Mouse (Mus musculus): Measurements from ENCODE around the gene Vezf1. TPM values are rescaled to one million over a fixed set of nuclear protein-coding genes. Genes with fewer than 3 reads are reported as not detected.

The Vezf1 gene
- polyA plus RNA-seq, 1 experiment, result 13.3 TPM

- Histone ChIP-seq H3K79me3 (ENCODE audit: low read depth) (no peaks in the 10 kb centered on the region), H3ac (ENCODE audit: control insufficient read depth, insufficient read length, low read depth) (no peak overlapping the region), H3K79me2 (ENCODE audit: control insufficient read depth, insufficient read depth) (no peaks in the 10 kb centered on the region), H3K36me3 (ENCODE audit: control insufficient read depth, insufficient read depth) (no peaks in the 10 kb centered on the region), H3K27me3 (ENCODE audit: control insufficient read depth, insufficient read depth, insufficient read length) (no peaks in the 10 kb centered on the region), H3K4me3 (ENCODE audit: insufficient read depth, poor library complexity, severe bottlenecking) (no peak overlapping the region)
- no peak for TF ChIP-seq USF1 (IDR thresholded peaks at IDR 0.05; ENCODE audit: low read depth)
- no peak for TF ChIP-seq MYOD1 (IDR thresholded peaks at IDR 0.05; ENCODE audit: control insufficient read depth, insufficient read length, low read depth)
- no peak for TF ChIP-seq CEBPB (IDR thresholded peaks at IDR 0.05; ENCODE audit: low read depth)
- no peak for TF ChIP-seq MYOG (IDR thresholded peaks at IDR 0.05; ENCODE audit: control insufficient read depth, extremely low read depth, insufficient read length)
- TF ChIP-seq MAX (IDR thresholded peaks at IDR 0.05), result no peak
- no peak for TF ChIP-seq CTCF (IDR thresholded peaks at IDR 0.05; ENCODE audit: control insufficient read depth, insufficient read depth, insufficient read length)
- TF ChIP-seq FOSL1 (IDR thresholded peaks at IDR 0.05; ENCODE audit: insufficient read depth, low read length, poor library complexity, severe bottlenecking), result no peak
Observed at GRCm38 (mm10) chr11:88030836-88031235, 37.2 kb upstream of the Vezf1 start.

- H3K79me2 ChIP-seq (ENCODE audit: control insufficient read depth, insufficient read depth), result no peaks in the 10 kb centered on the region
- no peaks in the 10 kb centered on the region for H3K79me3 ChIP-seq (ENCODE audit: low read depth)
- no peak overlapping the region for H3K4me3 ChIP-seq (ENCODE audit: insufficient read depth, poor library complexity, severe bottlenecking)
- H3ac ChIP-seq (ENCODE audit: control insufficient read depth, insufficient read length, low read depth), result no peak overlapping the region
- H3K27me3 ChIP-seq (ENCODE audit: control insufficient read depth, insufficient read depth, insufficient read length), result no peaks in the 10 kb centered on the region
- no peak for TF ChIP-seq MAX (IDR thresholded peaks at IDR 0.05)
- TF ChIP-seq FOSL1 (IDR thresholded peaks at IDR 0.05; ENCODE audit: insufficient read depth, low read length, poor library complexity, severe bottlenecking), result no peak
- TF ChIP-seq MYOD1 (IDR thresholded peaks at IDR 0.05; ENCODE audit: control insufficient read depth, insufficient read length, low read depth), result no peak
- no peak for TF ChIP-seq USF1 (IDR thresholded peaks at IDR 0.05; ENCODE audit: low read depth)
- no peak for TF ChIP-seq MYOG (IDR thresholded peaks at IDR 0.05; ENCODE audit: control insufficient read depth, extremely low read depth, insufficient read length)
- TF ChIP-seq CTCF (IDR thresholded peaks at IDR 0.05; ENCODE audit: control insufficient read depth, insufficient read depth, insufficient read length), result no peak
- TF ChIP-seq CEBPB (IDR thresholded peaks at IDR 0.05; ENCODE audit: low read depth), result no peak
- no peaks in the 10 kb centered on the region for H3K36me3 ChIP-seq (ENCODE audit: control insufficient read depth, insufficient read depth)
Observed at GRCm38 (mm10) chr11:88031753-88032152, 36.3 kb upstream of the Vezf1 start.

- Histone ChIP-seq H3K27me3 (ENCODE audit: control insufficient read depth, insufficient read depth, insufficient read length) (no peaks in the 10 kb centered on the region), H3K79me3 (ENCODE audit: low read depth) (no peaks in the 10 kb centered on the region), H3K36me3 (ENCODE audit: control insufficient read depth, insufficient read depth) (no peaks in the 10 kb centered on the region), H3K4me3 (ENCODE audit: insufficient read depth, poor library complexity, severe bottlenecking) (no peak overlapping the region), H3K79me2 (ENCODE audit: control insufficient read depth, insufficient read depth) (no peaks in the 10 kb centered on the region), H3ac (ENCODE audit: control insufficient read depth, insufficient read length, low read depth) (no peak overlapping the region)
- TF ChIP-seq FOSL1 (IDR thresholded peaks at IDR 0.05; ENCODE audit: insufficient read depth, low read length, poor library complexity, severe bottlenecking), result no peak
- TF ChIP-seq MYOG (IDR thresholded peaks at IDR 0.05; ENCODE audit: control insufficient read depth, extremely low read depth, insufficient read length), result no peak
- no peak for TF ChIP-seq CEBPB (IDR thresholded peaks at IDR 0.05; ENCODE audit: low read depth)
- TF ChIP-seq MAX (IDR thresholded peaks at IDR 0.05), result no peak
- no peak for TF ChIP-seq CTCF (IDR thresholded peaks at IDR 0.05; ENCODE audit: control insufficient read depth, insufficient read depth, insufficient read length)
- no peak for TF ChIP-seq MYOD1 (IDR thresholded peaks at IDR 0.05; ENCODE audit: control insufficient read depth, insufficient read length, low read depth)
Observed at GRCm38 (mm10) chr11:88035970-88036369, 32.1 kb upstream of the Vezf1 start.

GRCm38 (mm10) chr11:88036761-88037251 lies 31.3 kb upstream of the Vezf1 start:
- Histone ChIP-seq H3K79me3 (ENCODE audit: low read depth) (no peaks in the 10 kb centered on the region), H3K4me3 (ENCODE audit: insufficient read depth, poor library complexity, severe bottlenecking) (no peak overlapping the region), H3ac (ENCODE audit: control insufficient read depth, insufficient read length, low read depth) (no peak overlapping the region), H3K36me3 (ENCODE audit: control insufficient read depth, insufficient read depth) (no peaks in the 10 kb centered on the region), H3K27me3 (ENCODE audit: control insufficient read depth, insufficient read depth, insufficient read length) (no peaks in the 10 kb centered on the region), H3K79me2 (ENCODE audit: control insufficient read depth, insufficient read depth) (no peaks in the 10 kb centered on the region)
- TF ChIP-seq MYOD1 (IDR thresholded peaks at IDR 0.05; ENCODE audit: control insufficient read depth, insufficient read length, low read depth), result no peak
- TF ChIP-seq FOSL1 (IDR thresholded peaks at IDR 0.05; ENCODE audit: insufficient read depth, low read length, poor library complexity, severe bottlenecking), result no peak
- TF ChIP-seq MYOG (IDR thresholded peaks at IDR 0.05; ENCODE audit: control insufficient read depth, extremely low read depth, insufficient read length), result no peak
- no peak for TF ChIP-seq CTCF (IDR thresholded peaks at IDR 0.05; ENCODE audit: control insufficient read depth, insufficient read depth, insufficient read length)
- TF ChIP-seq USF1 (IDR thresholded peaks at IDR 0.05; ENCODE audit: low read depth), result no peak
- TF ChIP-seq MAX (IDR thresholded peaks at IDR 0.05), result no peak
- TF ChIP-seq CEBPB (IDR thresholded peaks at IDR 0.05; ENCODE audit: low read depth), result no peak

GRCm38 (mm10) chr11:88037386-88037785 lies 30.7 kb upstream of the Vezf1 start:
- TF ChIP-seq CTCF (IDR thresholded peaks at IDR 0.05; ENCODE audit: control insufficient read depth, insufficient read depth, insufficient read length) (no peak), MYOD1 (IDR thresholded peaks at IDR 0.05; ENCODE audit: control insufficient read depth, insufficient read length, low read depth) (no peak), USF1 (IDR thresholded peaks at IDR 0.05; ENCODE audit: low read depth) (no peak), CEBPB (IDR thresholded peaks at IDR 0.05; ENCODE audit: low read depth) (no peak), MAX (IDR thresholded peaks at IDR 0.05) (no peak)
- no peaks in the 10 kb centered on the region for H3K79me2 ChIP-seq (ENCODE audit: control insufficient read depth, insufficient read depth)
- H3K79me3 ChIP-seq (ENCODE audit: low read depth), result no peaks in the 10 kb centered on the region
- H3K27me3 ChIP-seq (ENCODE audit: control insufficient read depth, insufficient read depth, insufficient read length), result no peaks in the 10 kb centered on the region
- no peaks in the 10 kb centered on the region for H3K36me3 ChIP-seq (ENCODE audit: control insufficient read depth, insufficient read depth)
- H3ac ChIP-seq (ENCODE audit: control insufficient read depth, insufficient read length, low read depth), result no peak overlapping the region
- H3K4me3 ChIP-seq (ENCODE audit: insufficient read depth, poor library complexity, severe bottlenecking), result no peak overlapping the region

- no peaks in the 10 kb centered on the region for H3K79me3 ChIP-seq (ENCODE audit: low read depth)
- TF ChIP-seq CEBPB (IDR thresholded peaks at IDR 0.05; ENCODE audit: low read depth) (no peak), MYOG (IDR thresholded peaks at IDR 0.05; ENCODE audit: control insufficient read depth, extremely low read depth, insufficient read length) (no peak), MAX (IDR thresholded peaks at IDR 0.05) (no peak), FOSL1 (IDR thresholded peaks at IDR 0.05; ENCODE audit: insufficient read depth, low read length, poor library complexity, severe bottlenecking) (no peak), MYOD1 (IDR thresholded peaks at IDR 0.05; ENCODE audit: control insufficient read depth, insufficient read length, low read depth) (no peak), USF1 (IDR thresholded peaks at IDR 0.05; ENCODE audit: low read depth) (no peak), CTCF (IDR thresholded peaks at IDR 0.05; ENCODE audit: control insufficient read depth, insufficient read depth, insufficient read length) (no peak)
- peaks cover 10% of the 10 kb centered on the region for H3K79me2 ChIP-seq (ENCODE audit: control insufficient read depth, insufficient read depth)
- no peaks in the 10 kb centered on the region for H3K27me3 ChIP-seq (ENCODE audit: control insufficient read depth, insufficient read depth, insufficient read length)
- H3K36me3 ChIP-seq (ENCODE audit: control insufficient read depth, insufficient read depth), result no peaks in the 10 kb centered on the region
- no peak overlapping the region for H3K4me3 ChIP-seq (ENCODE audit: insufficient read depth, poor library complexity, severe bottlenecking)
- no peak overlapping the region for H3ac ChIP-seq (ENCODE audit: control insufficient read depth, insufficient read length, low read depth)
Observed at GRCm38 (mm10) chr11:88039066-88039465, 29.0 kb upstream of the Vezf1 start.
